ENCODE assay signal across 7 mouse cellular contexts in the genomic region with DNA sequence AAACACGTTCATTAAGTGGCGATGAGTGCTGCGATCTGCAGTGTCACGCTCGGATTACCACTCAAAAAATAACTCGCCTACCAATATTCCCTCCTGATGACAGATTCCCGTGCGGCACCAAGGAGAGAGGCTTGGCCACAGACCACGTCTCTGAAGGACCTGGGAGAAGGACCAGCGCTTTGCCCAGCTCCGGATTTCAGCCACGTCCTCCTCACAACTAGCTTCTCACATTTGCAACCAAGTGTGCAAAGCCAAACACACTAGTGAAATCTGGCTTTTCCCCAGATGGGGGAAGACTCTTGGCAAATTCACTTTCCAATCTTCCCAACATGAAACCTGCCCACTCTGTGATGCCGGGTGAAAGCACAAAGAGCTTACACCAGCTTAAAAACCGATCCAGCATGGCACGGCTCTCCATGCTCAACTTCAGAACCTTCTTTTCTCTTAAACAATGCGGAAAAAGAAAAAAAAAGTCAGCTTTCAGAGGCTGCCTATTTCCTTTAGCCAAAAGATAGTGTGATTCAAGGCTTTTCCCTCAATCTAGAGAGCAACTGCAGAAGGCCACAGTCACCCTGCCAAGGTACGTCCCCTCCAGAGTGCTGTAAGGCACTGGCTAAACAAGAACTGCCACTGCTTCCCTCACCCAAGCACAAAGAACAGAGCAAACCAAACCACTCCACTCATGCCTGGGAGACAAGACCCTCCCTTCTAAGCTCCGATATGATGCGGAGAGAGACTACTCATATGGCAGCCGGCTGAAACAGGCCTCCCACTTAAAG.
DNase-seq lines count a peak whose midpoint lies in the region; ATAC-seq and TF ChIP-seq lines count a peak whose summit lies in the region.

No protein-coding gene starts in this region.

- H3K4me1 ChIP-seq in forebrain, embryonic 12.5 days: peaks cover 84% of the 10 kb centered on the region
- H3K4me1 ChIP-seq in hindbrain, postnatal 0 days (ENCODE audit: insufficient read depth, low read length): peaks cover 23% of the 10 kb centered on the region
- peaks cover 41% of the 10 kb centered on the region for H3K4me1 ChIP-seq in neural tube, embryonic 14.5 days (ENCODE audit: control insufficient read depth, insufficient read depth, low read length)

- no peak for TF ChIP-seq CTCF in hindbrain, postnatal 0 days (IDR thresholded peaks at IDR 0.05; ENCODE audit: low read depth)

- no peak for ATAC-seq in forebrain, embryonic 12.5 days (ENCODE audit: low FRiP score)
- ATAC-seq in hindbrain, postnatal 0 days: no peak
- ATAC-seq in neural tube, embryonic 14.5 days (ENCODE audit: low read depth): no peak
- ATAC-seq in CD4-positive, CD25-positive, alpha-beta regulatory T cell, adult 4 months: no peak

- H3K4me2 ChIP-seq in forebrain, embryonic 12.5 days: peak overlapping the region; percentile 75
- H3K4me2 ChIP-seq in hindbrain, postnatal 0 days (ENCODE audit: low read depth, low read length): peak overlapping the region; percentile 91
- peak overlapping the region; percentile 93 for H3K4me2 ChIP-seq in neural tube, embryonic 14.5 days (ENCODE audit: low read depth, low read length)

- WGBS in forebrain, embryonic 12.5 days: 66% methylated on average over 20 of the region's 20 CpGs
- 43% methylated on average over 20 of the region's 20 CpGs for WGBS in hindbrain, postnatal 0 days
- 60% methylated on average over 20 of the region's 20 CpGs for WGBS in neural tube, embryonic 14.5 days

- H3K9me3 ChIP-seq in forebrain, embryonic 12.5 days: no peaks in the 10 kb centered on the region
- H3K9me3 ChIP-seq in hindbrain, postnatal 0 days (ENCODE audit: low read length): no peaks in the 10 kb centered on the region
- no peaks in the 10 kb centered on the region for H3K9me3 ChIP-seq in neural tube, embryonic 14.5 days (ENCODE audit: control insufficient read depth, low read length)

- no peak overlapping the region; the same call in 1 of the 2 replicates for H3K9ac ChIP-seq in forebrain, embryonic 12.5 days
- H3K9ac ChIP-seq in hindbrain, postnatal 0 days (replicated peaks; ENCODE audit: low read length): peak overlapping the region; percentile 39; the same call in 1 of the 2 replicates
- no peak overlapping the region for H3K9ac ChIP-seq in neural tube, embryonic 14.5 days (replicated peaks; ENCODE audit: low read depth, low read length)

- H3K4me3 ChIP-seq in forebrain, embryonic 12.5 days (replicated peaks): peak overlapping the region; percentile 84; the same call in 1 of the 2 replicates
- peak overlapping the region; percentile 67 for H3K4me3 ChIP-seq in hindbrain, postnatal 0 days (ENCODE audit: low read length)
- H3K4me3 ChIP-seq in neural tube, embryonic 14.5 days (ENCODE audit: low read depth, low read length): peak overlapping the region; percentile 58; the same call in 1 of the 2 replicates

- H3K27me3 ChIP-seq in forebrain, embryonic 12.5 days: peaks cover 44% of the 10 kb centered on the region
- no peaks in the 10 kb centered on the region for H3K27me3 ChIP-seq in hindbrain, postnatal 0 days (ENCODE audit: insufficient read depth, low read length)
- H3K27me3 ChIP-seq in neural tube, embryonic 14.5 days (ENCODE audit: control insufficient read depth, insufficient read depth, low read length): no peaks in the 10 kb centered on the region

- DNase-seq in layer of hippocampus, postnatal 14 days (ENCODE audit: low spot score in 2 of 2): peak; percentile 25 to 31
- no peak for DNase-seq in layer of hippocampus, adult 9-10 months (ENCODE audit: low spot score)
- peak; percentile 38 for DNase-seq in hindbrain, postnatal 0 days (ENCODE audit: low spot score)
- DNase-seq in spleen, adult 12 weeks (ENCODE audit: low spot score): no peak

- H3K27ac ChIP-seq in forebrain, embryonic 12.5 days: no peak overlapping the region
- H3K27ac ChIP-seq in hindbrain, postnatal 0 days: peak overlapping the region; percentile 48
- no peak overlapping the region for H3K27ac ChIP-seq in neural tube, embryonic 14.5 days (ENCODE audit: low read depth, low read length)

- peaks cover 17% of the 10 kb centered on the region for H3K36me3 ChIP-seq in forebrain, embryonic 12.5 days (replicated peaks)
- no peaks in the 10 kb centered on the region for H3K36me3 ChIP-seq in hindbrain, postnatal 0 days (ENCODE audit: insufficient read depth, low read length)
- H3K36me3 ChIP-seq in neural tube, embryonic 14.5 days (ENCODE audit: control insufficient read depth, insufficient read depth, low read length): no peaks in the 10 kb centered on the region

Comparison
In these comparisons a context has a peak if more than half of its experiments do, and no peak if none do; other contexts are left out.
1. DNase-seq: peak in layer of hippocampus, postnatal 14 days (2 of 2) and hindbrain, postnatal 0 days (single experiment); none in layer of hippocampus, adult 9-10 months (single experiment) and spleen, adult 12 weeks (single experiment).
2. Peak in every context shown above with its lines, with median percentiles within 50 percentile points of each other: H3K4me2 ChIP-seq and H3K4me3 ChIP-seq.